Mouse (Mus musculus): Measurements from ENCODE around the gene Gm8909.

DNA sequence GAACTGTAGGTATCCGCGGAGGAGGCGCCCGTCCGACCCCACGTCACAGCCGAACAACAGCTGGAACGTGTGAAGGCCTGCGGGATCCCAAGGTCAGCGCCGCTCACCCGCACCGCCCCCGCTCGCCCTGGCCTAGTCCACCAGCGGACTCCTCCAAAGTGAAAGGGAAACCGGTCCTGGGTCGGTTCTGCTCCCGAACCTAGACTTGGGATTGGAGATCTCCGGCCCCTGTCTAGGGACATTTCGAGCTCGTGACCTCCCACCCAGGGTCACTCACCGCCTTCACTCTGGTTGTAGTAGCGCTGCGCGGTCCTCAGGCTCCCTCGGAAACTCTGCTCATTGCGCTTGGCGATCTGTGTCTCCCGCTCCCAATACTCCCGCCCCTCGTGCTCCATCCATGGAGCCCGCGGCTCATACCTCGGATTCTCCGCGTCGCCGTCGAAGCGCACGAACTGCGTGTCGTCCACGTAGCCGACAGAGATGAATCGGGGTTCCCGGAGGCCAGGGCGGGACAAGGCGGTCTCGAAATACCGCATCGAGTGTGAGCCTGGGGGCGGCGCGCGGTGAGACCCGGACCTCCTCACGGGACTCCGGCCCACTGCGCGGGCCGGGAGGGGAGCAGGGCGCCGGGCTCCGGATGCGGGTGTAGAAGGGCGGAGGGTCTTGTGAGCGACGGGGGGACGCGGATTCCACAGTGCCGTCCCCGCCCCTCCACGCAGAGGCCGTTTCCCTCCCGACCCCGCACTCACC, 23.1 kb downstream of the Gm8909 start:
- no peak for TF ChIP-seq CTCF (conservative IDR thresholded peaks at IDR 0.05; ENCODE audit: low read length)
- TF ChIP-seq NANOG (IDR thresholded peaks at IDR 0.05; ENCODE audit: borderline replicate concordance, low read length) = no peak

All from E14TG2a.4 (cell line).